Mouse (Mus musculus): ENCODE data around the gene Mical3.
"Not testable (repeated sequence)": the region's sequence is repeated elsewhere in the genome, so short reads cannot be mapped to it uniquely, and the experiment has no call there.

Mical3 gene

DNA sequence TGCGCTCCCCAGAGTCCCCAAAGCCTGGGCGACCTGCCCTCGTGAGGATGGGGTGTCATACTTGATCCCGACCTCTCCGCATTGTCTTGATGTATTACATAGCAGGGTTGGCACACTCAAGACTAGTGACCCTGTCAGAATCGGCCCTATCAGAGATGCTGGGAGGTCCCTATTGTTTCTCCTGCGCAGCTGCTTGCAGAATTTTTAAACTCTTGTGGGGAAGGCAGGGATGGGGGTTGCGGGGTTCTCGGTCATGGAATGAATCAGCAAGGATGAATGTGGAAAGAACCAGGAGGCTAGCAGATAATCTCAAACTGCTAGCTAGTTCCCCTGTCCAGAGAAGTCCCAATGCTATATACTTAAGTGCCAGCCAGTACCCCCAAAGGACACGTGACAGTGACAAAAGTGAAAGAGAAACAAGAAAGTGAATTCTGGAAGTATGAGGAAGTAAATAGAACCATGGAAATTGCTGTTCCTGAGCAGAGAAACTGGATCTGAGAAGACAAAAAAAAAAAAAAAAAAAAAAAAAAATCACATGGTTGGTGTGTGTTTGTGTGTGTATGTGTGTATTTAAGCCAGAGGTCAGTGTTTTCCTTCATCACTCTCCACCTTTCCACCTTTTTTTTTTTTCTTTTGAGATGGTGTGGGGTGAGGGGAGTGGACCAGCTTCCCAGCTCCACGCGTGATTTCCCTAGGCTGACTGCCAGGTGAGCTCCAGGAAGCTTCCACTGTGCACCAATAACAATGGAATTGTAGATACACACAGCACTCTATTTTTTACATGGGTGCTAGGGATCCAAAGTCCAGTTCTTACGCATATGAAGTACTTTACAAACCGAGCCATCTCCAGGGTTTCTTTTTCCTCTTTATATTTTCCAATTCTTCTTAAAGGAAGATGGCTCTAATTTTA lies 213.6 kb downstream of the Mical3 start:
- not testable (repeated sequence) for DNase-seq

DNA sequence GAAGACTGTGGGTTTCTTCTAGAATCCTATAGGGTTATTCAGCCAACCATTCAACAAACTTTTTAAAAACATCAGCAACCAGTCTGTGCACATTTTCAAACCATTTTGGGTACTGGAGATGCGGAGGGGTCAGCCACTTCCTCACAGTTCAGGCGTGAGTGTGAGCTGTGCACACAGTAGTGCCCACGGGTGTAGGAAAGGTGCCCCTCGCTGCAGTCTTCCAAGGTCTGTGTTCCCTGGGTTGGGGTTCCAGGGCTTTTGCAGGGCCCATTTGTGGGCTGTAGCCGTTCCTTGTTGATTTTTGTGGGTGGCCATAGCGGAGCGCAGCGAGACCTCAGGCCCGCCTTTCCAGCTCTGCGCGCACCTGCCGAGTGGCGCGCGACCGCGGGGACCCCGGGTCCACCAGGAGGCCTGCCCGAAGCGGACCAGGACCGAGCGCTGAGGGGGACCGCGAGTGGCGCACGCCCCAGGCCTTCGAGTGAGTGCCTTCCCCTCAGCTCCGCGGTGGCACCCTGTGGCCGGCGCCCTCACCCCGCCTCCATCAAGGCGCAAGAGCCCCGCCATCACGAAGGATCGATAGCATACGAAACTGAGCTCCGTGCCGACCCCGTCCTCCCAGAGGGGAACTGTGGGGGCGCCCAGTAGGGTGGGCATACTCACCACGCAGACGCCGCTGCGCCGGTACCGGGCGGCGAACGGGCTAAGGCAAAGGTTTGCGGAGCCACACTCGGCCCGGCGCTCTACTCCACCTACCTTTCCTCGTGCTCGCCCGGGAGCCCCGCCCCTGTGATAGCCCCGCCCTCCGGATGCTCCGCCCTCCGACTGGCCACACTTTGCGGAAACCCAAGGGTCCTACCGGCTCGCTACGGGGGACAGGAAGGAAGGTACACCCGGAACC lies 214.5 kb downstream of the Mical3 start, which contains the start of gene Bid:
Bid (minus strand) TSS at position 780 of the 898 bp plus-strand sequence.
- DNase-seq = peak; percentile 82

DNA sequence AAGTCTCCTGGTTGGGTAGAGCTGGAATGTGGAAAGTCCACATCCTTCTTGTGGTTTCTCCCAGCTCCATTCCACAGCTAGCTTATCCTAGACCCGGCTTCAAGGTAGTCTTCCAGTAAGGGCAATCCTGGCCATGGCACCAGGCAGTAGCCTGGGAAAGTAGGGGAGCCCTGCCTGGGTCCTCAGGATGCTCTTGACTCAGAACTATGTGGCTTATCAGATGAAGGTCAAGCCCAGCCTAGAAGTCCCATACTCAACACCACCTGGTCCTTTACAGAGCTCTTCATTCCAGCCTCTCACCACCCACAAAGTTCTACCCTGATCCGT lies 215.2 kb downstream of the Mical3 start:
- no peak for DNase-seq

DNA sequence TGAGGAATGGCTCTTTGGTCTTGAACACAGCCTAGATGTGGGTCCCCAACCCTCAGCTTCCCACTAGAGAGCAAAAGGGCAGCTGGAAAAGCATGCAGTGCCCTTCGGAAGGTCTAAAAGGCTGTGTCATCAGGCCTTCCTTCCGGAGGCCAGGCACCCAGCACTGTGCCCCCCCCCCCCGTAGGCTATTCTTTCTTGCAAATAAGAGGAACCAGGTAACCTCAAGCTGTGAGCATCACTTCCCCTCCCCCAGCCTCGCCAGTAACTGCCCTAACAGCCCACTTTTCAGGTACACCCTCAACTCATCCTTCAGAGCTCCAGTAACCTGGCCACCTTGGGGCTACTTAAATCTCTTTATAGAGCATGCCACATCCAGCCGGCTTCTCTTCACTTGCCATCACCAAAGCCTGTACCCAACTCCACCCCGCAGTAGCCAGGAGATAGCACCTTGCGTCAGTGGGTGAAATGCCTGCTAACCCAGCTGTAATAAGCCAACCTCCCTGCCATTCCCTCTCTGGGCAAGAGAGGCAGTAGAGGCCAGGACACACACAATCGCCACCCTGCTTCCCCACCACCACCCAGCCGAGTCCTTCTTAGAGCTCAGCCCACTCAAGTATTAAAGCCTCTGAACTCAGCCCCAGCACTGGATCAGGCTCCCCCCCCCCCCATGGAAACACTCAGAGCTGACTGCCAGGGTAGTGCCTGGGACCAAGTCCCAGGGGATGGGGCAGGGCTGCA lies 215.7 kb downstream of the Mical3 start:
- no peak for DNase-seq

DNA sequence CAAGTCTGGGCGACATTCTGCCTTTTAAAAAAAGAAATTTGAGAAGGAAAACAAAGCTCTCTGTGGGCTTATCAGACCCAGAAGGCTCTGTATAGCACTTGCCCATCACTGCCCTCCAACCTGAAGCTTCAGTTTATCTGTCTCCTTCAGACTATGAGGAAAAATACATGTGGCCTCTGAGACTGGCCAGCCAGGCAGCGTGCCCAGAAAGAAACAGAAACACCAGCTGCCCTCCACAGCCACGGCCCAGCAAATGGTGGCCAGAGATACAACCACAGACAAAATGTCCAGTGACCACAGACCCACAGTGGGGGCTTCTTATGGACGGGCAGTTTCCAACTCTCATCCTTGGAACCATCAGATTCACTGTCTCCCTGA lies 216.3 kb downstream of the Mical3 start:
- DNase-seq = no peak

DNA sequence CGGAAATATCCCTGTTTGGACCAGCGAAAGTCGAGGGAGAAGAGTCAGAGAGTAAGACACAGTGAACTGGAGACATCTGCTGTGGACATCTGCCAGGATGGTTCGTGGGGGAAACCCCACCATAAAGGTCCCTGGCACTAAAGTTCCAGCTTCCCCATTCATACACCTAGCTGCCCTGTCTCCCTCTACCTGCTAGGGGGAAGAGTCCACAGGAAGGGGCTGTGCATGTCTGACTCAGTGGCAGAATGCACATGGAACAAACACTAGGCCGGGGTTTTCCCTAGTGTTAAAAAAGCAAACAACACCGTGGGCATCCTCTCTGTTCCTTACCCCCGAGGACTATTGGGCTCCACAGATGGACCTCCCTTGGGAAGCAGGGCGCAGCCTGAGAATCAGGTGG lies 217.0 kb downstream of the Mical3 start:
- no peak for DNase-seq

DNA sequence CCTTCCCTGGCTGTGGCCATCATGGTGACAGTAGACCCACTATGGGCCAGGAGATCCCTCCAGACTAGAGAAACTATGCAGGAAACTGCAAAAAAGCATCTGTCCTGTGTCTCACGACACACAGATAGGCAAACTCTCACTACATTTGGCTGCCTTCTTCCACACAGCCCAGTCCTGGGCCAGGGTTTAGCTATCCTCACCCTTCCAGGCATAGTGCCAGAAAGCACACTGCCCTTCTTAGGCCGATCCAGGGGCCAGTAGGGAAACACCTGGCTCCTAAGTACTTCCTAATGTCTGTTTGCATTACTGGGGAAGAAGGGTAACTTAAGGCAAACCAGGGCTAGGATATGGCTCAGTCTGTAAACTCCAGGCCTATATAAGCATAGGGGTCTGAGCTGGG lies 217.9 kb downstream of the Mical3 start:
- DNase-seq = no peak

DNA sequence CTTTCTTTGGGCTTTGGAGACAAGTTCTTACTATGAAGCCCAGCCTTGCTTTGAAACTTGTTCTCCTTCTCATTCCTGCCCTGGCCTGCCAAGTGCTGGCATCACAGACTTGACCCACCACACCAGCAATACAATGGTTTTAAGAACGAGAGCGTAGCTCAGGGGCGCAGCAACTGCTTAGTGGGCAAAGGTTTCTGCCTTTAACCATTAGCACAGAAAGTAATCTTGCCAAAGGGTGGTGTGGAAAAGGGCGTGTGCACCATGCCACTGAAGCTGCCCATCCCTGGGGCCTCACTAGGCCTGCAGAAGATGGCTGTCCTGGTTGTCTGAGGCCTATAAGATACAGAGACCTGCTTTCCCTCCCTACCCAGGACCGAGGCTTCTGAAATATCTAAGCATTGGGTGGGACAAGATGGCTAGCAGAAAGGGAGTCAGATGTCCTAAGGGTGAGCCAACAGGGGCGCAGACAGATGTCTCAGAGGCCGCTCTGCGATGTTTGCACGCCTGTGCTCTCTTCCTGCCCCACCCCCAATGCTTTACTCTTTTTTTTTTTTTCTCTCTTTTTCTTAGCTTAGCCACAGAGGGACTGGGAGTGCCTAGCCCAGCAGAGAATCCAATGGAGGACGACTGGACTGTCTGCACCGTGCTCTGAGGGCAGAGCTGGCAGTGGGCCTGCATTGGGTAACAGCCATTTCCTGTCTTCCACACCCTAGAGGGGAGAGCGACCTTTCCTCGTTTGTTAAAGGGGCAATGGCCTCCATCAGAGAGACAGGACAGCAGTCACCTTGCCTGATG lies 219.4 kb downstream of the Mical3 start:
- no peak for DNase-seq

DNA sequence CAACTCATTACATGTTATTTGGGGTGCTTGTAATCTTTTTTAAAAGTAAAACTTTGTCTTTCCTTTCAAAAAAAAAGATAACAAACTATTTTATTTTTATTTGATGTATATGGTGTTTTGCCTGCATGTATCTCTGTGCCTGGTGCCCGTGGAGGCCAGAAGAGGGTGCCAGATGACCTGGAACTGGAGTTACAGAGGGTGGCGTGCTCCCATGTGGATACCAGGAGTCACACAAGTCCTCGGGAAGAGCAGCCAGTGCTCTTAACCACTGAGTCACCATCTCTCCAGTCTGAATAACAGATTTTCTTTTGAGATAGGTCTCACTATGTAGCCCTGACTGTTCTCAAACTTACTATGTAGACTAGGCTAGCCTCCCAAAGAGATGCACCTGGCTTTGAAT lies 221.3 kb downstream of the Mical3 start:
- DNase-seq = no peak

DNA sequence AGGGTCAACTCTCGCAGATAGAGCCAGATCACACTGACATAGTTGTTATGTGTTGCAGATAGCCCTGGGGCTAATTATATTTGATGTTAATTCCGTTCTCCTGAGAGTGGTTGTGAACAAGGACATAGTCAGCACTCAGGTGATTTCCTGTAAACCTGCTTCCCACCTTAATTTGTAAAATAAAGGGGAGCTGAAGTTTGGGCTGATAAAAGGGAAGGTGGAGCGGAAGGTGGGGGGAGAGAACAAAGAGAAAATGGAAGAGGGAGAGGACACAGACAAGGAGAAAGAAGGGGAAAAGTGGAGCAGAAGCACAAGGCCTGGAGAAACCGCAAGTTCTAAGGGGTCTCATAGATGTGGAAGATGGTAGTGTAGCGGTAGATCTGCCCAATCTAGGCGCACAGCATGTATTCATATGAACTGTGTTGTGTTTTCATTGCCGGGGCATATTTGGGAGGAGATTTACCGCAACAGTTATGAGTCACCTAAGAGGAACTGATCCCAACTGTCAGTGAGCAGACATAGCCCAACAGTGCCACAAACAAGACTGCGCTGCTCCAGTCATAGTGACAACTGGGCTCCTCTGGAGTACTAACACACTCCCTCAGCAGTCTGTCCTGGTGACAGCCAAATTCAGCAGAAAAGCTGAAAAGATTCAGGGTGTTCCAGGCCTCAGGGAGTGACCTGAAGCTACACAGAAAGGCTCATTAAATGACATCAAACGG lies 222.8 kb downstream of the Mical3 start:
- not testable (repeated sequence) for DNase-seq

DNA sequence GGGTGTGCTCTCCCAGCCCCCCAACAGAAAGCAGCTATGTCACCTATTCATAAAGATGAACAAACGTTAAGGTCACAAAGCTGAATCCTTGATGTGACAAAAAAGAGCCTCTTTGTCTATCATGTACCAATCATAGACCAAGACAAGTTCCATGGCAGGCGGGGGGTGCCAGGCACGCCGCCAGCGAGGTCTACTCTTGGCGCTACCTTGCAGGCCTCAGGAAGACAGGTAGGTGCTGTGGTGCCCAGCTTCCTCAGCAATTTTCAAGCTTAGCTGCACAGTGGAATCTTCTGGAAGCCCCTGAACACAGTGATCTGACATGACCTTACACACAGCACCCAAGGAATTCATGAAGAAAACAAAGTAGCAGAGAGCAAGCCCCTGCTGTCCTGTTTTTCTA lies 224.3 kb downstream of the Mical3 start:
- DNase-seq = no peak

DNA sequence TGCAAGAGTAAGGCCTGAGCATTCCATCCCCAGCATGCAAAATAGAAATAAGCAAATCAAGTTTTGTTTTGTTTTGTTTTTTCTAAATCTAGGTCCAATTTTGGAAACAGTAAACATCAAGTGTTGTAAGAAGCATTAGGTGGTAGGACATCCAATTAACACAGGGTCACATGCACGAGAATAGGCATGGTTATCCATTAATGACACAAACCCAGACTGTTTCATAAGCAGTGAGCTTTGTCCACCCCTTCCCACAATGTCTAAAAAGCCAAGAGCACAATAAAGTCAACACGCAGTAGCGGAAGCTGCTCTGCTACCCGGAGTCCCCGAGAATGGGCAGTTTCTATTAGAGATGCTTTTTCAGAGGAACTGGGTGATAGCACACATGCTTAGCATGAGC lies 225.7 kb downstream of the Mical3 start:
- DNase-seq = no peak

DNA sequence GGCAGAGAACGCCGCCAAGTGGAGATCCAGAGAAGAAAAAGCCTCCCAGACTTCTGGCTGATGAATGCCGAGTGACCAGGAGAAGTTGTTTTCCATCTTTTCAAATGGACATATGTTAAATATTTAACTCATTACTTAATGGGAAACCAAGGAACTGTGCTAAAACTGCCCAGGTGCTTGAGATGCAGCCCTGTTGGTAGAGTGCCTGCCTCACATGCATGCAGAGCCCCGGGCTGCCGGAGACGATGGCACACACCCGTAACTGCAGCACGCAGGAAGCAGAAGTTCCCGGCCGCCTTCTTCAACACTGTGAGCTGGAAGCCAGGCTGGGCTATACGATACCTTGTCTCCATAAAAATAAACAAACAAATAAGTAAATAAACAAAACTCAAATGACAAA lies 226.8 kb downstream of the Mical3 start:
- DNase-seq = no peak

DNA sequence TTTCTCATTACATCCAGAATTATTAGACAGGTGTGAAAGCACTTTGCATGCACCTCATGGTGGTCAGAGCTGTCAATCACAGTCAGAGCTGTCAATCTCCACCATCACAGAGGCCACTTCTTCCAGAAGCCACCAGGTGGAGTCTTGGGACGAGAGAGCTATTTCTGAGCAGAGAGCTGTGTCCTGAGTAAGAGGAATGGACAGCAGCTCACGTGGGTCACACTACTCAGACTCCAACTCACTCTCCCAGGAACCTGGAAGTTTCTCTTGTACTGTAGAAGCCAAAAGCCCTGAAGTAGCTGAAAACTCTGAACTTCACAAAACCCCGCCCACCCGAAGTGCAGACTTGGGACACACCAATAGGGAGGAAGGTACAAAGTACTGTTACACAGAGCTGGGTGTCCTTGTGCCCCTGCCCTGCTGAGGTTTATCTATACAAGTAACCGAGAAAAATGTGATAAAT lies 227.3 kb downstream of the Mical3 start:
- no peak for DNase-seq

DNA sequence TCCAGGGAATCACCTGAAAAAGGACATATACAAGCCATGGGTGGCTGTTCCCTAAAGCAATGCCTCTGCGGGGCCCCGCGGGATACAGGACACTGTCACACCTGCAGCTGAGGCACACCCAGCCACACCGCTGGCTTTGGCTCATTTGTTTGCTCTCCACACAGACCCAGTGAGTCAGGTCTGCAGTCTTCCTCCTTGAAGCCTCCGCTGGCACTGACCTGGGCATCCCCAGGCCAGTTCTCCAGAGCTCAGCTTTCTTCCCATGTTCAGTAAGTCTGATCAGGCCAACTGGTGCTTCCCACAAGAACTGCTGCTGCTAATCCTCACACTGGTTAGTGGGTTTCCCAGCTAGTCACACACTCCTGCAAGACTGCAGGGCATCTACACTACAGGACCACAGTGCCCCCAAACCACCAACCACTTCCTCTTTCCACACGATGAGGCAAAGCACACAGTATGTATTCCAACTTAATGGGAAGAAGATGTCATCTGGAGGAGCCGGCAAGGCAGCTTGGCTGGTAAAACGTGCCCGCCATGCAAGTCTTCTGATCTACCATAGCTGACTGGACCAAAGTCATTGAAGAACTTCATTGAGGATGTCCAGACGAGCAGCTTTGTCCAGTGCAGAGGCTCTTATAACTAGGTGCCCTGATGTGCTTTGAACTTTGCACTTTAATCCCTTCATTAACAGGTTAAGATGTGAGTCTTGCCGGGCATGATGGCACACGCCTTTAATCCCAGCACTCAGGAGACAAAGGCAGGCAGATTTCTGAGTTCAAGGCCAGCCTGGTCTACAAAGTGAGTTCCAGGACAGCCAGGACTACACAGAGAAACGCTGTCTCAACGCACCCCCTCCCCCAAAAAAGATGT lies 228.8 kb downstream of the Mical3 start:
- DNase-seq = no peak

DNA sequence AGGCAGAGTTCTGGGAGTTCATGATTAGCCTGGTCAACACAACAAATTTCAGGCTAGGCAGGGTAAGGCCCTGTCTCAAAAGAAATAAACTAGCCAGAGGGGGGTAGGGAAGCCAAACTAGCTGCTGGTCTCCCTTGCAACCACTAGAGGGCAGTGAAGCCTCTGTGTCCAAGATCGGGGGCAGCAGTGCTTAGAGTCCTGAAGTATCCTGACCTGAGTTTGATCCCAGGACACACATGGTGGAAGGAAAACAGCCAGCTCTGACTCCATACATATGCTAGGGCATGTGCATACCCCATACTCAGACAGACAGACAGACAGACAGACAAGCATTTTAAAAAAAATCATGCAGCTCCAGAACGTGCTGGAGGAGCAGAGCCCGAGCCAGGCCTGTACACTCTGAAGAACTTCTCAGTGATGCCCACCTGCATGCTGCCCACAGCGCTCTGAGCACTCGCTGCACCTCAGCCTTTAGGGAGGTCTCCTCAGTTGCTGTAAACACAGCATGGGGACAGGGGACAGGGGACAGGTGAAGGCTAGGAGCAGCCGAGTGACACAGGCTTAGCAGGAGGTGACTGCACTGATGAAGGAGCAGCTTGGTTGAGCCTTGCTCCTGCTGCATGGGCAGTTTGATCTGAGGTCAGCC lies 232.5 kb downstream of the Mical3 start:
- DNase-seq = no peak

DNA sequence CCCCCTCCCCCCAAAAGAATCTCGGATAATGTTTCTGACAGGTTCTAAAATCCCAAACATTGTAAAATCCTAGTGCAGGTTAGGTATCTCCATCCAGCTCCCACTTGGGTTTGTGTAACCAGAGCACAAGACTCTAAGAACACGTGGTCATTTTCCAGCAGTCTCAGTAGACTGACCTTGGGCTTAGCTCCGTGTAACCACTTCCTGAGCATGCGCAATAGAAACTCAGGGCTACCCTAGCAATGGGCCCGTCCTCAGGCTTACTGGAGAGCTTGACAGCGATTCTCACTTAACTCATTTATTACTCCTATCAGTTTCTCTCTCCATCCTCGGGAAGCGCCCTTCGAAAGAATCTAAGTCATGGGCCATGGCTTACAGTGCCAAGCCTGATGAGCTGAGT lies 236.3 kb downstream of the Mical3 start:
- DNase-seq = no peak

DNA sequence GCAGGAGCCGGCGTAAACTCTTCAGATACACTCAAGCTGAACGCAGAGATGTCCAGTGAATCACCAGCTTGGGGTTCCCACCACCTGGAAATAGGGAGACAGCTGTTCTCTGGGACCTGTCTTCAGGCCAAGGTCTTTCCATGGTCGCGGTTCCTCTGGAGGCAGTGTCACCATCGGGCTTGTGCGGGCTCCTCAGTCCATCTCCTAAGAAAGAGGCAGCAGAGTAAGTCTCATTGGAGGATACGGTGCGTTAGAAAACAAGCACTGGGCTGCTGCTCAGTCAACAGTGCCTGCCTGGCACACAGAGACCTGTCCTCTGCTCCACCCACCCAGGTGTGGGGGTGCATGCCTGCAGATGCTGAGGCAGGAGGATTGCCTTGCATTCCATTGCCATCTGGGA lies 236.7 kb downstream of the Mical3 start:
- no peak for DNase-seq

DNA sequence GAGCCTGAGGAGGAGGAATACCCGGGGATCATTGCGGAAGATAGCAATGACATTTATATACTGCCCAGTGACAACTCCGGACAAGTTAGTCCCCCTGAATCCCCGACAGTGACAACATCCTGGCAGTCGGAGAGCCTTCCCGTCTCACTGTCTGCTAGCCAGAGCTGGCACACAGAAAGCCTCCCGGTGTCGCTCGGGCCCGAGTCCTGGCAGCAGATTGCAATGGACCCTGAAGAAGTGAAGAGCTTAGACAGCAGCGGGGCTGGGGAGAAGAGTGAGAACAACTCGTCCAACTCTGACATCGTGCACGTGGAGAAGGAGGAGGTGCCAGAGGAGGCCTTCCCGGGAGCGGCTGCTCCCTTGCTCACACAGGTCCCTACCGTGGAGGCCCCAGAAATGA lies 244.1 kb downstream of the Mical3 start:
- no peak for DNase-seq

DNA sequence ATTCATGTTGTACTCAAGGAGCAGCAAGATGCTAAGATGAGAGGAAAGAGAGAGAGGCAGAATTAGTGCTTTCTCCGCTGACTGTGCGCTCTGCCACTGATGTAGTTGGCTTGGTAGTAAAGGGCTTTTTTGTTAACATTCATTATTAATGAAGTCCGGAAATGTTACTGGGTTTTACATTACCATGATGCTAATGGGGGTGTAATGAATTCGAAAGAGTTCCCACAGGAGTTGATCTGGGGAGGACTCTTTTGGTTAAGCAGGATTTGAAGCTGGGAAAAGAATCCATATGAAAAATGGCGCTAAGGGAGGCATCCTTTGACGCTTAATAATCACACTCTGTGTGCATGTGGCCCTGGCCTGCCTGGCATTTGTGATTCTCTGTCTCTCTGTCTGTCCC lies 246.4 kb downstream of the Mical3 start:
- DNase-seq = no peak

All from right cerebral cortex, postnatal 14 days (tissue).